Mouse (Mus musculus): Measurements from ENCODE around the gene Olfr140.

GRCm38 (mm10) chr2:90011831-90012230 is 51.6 kb downstream of the Olfr140 start, which contains the start of gene Olfr1263:
- TF ChIP-seq POLR2A (IDR thresholded peaks at IDR 0.05; ENCODE audit: low read depth, low read length) (no peak), CTCF (conservative IDR thresholded peaks at IDR 0.05; ENCODE audit: insufficient read depth, insufficient read length, low read depth, low read length) (no peak)

All from kidney, adult 2 months (tissue).